Mouse (Mus musculus): Measurements from ENCODE around the gene Grm4.

DNA sequence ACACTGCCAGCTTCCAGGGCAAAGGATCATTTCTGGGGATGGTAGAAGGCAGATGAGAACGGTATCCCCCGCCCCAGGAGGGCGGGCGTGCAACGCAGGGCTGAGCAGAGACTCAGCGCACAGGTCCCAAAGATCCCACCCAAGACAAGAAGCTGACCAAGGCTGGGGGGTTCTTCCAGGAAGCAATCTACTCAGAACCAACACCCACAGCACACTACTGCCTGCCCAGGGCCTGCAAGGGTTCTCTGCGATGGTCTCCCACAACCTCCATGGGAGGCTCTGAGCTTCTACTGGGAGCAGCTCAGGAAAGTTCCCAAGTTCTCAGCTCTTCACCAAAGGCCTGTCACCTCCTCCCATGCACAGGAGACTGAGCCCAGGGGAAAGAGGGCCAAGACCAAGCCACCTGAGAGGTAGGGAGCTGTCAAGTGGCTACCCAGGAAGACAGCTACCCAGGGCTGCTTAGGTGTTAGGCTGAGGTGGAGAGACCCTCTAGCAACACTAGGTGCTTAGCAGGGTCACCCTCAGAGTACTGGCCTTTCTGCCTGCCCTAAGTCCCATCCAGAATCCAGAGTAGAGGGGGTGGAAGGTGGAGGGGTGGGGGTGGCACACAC lies 10.0 kb downstream of the Grm4 start:
- TF ChIP-seq POLR2A (IDR thresholded peaks at IDR 0.05; ENCODE audit: extremely low read depth, insufficient read depth, low read length): no peak
- TF ChIP-seq CTCF (IDR thresholded peaks at IDR 0.05; ENCODE audit: extremely low read depth, insufficient read depth, low read length): no peak
